Mouse (Mus musculus) activated CD4-positive, CD25-positive, alpha-beta regulatory T cell, adult 4 months (primary cell): ENCODE data around the gene Celf2. TPM values are rescaled to one million over a fixed set of nuclear protein-coding genes. Genes with fewer than 3 reads are reported as not detected.

Source experiments
- ATAC-seq: one replicate; pipeline ENCODE4 v1.8.0; 2017
- polyA plus RNA-seq, 2 experiments: library from polyadenylated mRNA; unstranded; fragments of 100-300 nt; shearing (Covaris generic); gene quantifications; one replicate each; pipeline ENCODE4 v1.2.1; 2017

Celf2 gene
- polyA plus RNA-seq, 2 experiments from 2014 or later = 182 to 204 TPM

DNA sequence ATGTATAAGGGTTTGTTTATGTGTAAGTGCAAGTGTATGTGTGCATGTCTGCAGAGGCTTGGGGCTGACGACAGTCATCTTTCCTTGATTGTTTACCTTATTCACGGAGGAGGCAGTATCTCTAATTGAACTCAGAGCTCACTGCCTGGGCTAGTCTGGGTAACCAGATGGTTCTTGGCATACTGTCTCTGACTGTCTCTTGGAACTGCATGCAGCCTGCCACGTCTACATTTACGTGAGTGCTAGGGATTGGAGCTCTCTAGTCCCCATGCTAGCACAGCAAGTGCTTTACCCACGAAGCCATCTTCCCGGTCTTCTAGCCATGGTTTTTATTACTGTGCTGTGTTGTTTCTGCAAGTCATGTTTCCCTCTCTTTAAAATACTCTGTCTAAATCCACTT, 855.6 kb downstream of the Celf2 start:
- no peak for ATAC-seq

GRCm38 (mm10) chr2:6651697-6652096, 857.7 kb downstream of the Celf2 start:
- no peak for ATAC-seq

- ATAC-seq = no peak
Measured at GRCm38 (mm10) chr2:6648877-6649276, 860.5 kb downstream of the Celf2 start.

DNA sequence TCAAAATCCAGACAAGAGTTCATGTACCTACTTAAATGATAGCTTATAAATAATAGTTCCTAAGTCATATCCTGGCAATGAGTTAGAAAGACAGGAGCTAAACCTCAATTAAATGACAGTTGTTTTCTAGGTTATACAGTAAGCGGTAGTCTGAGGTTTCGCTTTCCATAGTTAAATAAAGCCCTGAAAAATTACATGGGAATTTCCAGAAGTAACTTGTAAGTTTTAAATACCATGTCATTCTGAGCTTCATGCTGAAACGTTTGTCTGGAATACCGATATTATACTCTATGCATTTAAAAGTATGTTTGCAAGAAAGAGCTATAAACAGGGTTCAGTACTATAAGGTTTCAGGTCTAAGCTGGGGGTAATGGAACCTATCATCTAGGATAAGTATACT, 862.3 kb downstream of the Celf2 start:
- no peak for ATAC-seq

- ATAC-seq = no peak
Measured at GRCm38 (mm10) chr2:6646325-6646724, 863.0 kb downstream of the Celf2 start.

DNA sequence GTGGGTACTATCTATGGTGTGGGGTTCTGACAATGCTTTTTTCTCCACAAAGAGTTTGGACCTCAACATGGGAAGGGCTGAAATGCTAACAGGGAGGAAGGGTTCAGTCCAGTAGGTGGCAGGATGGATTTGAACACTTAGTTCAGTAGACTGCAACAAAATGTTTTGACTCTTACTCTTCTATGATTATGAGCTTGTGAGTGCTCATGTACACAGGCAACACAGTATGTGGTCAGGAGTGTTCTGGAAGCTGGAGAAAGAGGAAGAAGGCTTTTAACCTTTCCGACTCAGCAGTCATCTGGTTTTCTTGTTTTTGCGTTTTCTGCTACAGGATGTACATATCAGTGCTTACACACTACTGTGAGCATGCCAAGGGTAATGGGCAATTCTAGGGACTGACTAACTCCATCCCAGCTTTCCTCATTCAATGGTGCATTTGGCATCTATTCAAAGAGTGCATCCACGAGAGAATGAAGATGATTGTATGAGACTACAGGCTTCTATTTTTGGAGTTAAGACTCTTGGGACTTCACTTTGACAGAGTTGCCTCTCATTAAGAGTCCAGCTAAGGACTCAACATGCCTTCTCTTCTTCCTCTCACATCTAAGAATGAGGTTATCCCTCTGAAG, 867.0 kb downstream of the Celf2 start:
- no peak for ATAC-seq

GRCm38 (mm10) chr2:6639370-6639769, 870.0 kb downstream of the Celf2 start:
- ATAC-seq = no peak

- ATAC-seq = no peak
Measured at GRCm38 (mm10) chr2:6637147-6637546, 872.2 kb downstream of the Celf2 start.

- no peak for ATAC-seq
Measured at GRCm38 (mm10) chr2:6634899-6635298, 874.5 kb downstream of the Celf2 start.

DNA sequence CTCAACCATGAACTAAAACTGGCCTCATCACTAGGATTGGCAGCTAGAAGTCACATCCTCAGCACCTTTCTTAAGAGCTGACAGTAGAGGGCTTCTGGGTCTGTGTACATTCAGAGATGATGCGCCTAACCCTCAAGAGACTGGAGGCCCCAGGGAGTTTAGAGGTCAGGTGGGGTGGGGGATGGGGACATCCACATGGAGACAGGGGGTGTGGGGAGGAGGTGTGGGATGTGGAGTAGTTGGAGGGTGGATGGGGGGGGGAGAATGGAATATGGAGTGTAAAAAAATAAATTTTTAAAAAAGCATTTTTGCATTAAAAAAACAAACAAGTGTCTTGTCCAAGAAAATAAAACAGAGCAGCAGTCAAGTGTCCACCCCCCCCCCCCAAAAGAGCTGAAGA, 876.2 kb downstream of the Celf2 start:
- no peak for ATAC-seq

DNA sequence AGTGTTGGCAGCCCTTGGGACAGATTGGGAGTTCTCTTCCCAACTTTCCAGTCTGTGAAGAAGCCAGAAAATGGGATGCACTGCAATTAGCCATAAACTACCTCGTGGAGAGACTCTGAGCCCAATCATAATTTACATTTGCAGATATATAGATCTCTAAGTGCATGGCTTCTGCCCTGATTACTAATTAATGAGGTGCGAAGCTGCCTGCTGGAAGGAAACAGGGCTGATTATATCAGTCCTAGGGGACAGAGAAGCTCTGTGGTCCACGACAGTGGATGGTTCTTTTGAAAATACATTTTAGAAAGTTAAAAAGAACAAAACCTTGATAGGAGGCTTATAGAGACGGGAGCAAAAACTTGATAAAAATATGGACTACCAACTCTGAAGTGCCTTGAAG, 885.6 kb downstream of the Celf2 start:
- no peak for ATAC-seq

DNA sequence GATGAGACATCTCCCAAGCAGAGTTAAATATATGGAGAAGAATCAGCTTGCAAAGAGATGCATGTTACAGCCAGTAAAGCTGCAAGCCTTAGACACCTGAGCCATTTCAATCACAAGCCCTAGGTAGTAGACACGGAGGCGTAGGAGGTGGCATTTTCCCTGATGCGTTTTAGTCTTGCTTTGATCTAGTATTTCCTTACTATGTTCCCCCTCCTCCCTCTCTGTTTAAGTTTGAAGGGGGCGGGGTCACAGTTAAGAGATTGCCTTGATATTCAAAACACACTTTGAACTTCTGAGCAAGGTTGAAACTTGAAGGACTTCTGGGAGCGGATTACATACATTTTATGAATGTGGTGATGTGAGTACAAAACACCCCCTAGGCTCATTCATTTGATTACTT, 887.3 kb downstream of the Celf2 start:
- ATAC-seq = peak; percentile 92

DNA sequence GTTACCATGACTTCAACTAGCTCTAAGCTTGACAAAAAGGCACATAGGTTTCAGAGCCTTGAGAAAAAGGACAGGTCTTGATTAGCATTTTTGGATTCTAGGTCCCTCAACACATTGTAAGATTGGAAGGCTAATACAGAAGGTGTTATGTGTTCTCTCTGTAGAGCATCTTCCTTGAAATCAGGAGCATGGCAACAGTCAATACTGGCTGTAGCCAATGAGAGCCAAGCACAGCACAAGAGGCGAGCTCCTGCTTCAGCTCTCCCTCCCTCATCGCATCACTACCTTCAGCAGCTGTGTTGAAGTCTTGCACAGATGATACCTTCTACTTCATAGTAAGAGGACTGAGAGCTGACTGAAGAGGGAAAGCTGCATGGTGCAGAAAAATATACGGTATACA, 890.5 kb downstream of the Celf2 start:
- no peak for ATAC-seq

GRCm38 (mm10) chr2:6618450-6618849, 890.9 kb downstream of the Celf2 start:
- no peak for ATAC-seq

- ATAC-seq = no peak
Measured at GRCm38 (mm10) chr2:6604347-6604746, 905.0 kb downstream of the Celf2 start.

GRCm38 (mm10) chr2:6603880-6604279, 905.5 kb downstream of the Celf2 start:
- ATAC-seq = no peak

- no peak for ATAC-seq
Measured at GRCm38 (mm10) chr2:6602163-6602562, 907.2 kb downstream of the Celf2 start.

DNA sequence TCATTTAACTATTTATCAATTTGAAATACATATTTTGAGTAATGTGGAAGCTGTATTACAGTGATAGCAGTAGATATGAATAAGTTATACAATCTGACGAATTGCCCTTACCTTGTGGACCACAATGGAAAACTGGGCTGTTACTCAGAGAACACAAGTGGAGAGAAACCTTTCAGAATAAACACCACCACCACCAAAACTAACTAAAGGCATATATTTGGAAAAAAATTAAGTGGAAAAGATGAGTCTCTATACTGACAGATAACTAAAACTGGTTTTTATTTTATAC, 910.5 kb downstream of the Celf2 start:
- peak; percentile 9 for ATAC-seq

DNA sequence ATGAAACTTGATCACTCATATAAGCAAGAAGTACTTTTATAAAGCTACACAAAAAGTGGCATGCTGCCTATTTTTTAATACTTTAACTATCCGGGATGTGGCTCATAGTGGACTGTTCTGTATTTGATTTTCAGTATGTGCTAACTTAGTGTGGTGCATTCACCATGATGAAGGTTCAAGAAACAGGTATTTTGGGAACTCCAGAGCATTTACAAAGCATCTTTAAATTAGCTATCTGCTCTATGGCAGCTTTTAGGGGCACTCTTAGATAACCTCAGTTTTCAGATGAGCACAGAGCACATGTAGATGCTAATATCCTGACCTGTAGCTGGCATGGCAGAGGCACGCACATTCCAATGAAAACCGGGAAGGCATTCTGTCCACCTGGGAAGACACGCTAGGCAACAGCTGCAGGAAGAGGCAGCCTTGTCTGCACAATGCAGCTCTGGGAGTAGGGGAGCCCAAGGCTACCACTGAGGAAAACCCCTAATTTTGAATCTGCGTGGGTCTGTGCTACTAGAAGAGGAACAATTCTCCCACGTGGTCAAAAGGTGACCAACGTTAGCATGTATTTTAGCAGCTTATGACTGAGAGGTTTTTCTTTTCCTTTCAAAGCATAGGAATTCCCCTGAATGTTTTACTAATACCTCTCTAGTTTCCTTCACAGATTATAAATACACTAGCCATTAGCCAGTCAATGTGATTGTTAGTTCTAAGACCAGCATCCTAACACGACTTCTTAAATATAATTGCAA, 911.1 kb downstream of the Celf2 start:
- peak; percentile 68 for ATAC-seq

- ATAC-seq = peak; percentile 7
Measured at GRCm38 (mm10) chr2:6594736-6595135, 914.6 kb downstream of the Celf2 start.

- ATAC-seq = no peak
Measured at GRCm38 (mm10) chr2:6594160-6594559, 915.2 kb downstream of the Celf2 start.

- no peak for ATAC-seq
Measured at GRCm38 (mm10) chr2:6593739-6594138, 915.6 kb downstream of the Celf2 start.

DNA sequence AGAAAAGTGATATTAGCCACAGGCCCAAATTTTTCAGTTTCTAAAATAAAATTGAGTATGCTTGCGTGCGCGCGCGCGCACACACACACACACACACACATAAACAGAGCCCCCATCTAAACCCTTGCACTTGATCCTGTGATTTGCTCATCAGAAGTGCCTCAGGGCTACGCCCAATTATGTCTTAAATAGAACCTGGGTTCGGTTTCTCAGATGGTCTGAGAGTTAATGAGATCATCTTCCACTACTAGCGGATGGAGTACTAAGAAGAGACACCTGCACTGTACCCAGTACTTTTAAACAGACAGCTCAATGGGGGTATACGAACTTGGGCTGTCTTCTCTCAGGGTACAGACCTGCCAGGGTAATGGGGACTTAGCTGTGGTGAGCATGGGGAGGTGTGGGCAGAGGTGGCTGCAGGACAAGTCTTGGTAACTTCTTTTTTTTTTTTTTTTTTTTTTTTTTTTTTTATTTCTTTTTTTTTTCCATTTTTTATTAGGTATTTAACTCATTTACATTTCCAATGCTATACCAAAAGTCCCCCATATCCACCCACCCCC, 923.2 kb downstream of the Celf2 start:
- ATAC-seq = no peak

GRCm38 (mm10) chr2:6585069-6585754, 924.2 kb downstream of the Celf2 start:
- no peak for ATAC-seq
